Mouse (Mus musculus) adrenal gland, adult (tissue): ENCODE measurements around the gene Alkbh6.
A peak's percentile ranks its signal among the peaks of the same experiment; 100 is the strongest.

ENCODE experiments used
- DNase-seq, 2 experiments: peaks; one replicate each; pipeline ENCODE4 v3.0.0; 2022 to 2023; ENCODE audit warnings: low spot score in 1 of 2; ENCODE audit not compliant: inconsistent age in 2 of 2

Alkbh6 gene

GRCm38 (mm10) chr7:30294296-30294695, 14.2 kb upstream of the Alkbh6 start:
- no peak for DNase-seq

GRCm38 (mm10) chr7:30295103-30295502, 13.4 kb upstream of the Alkbh6 start:
- DNase-seq: peak; percentile 80 to 82

GRCm38 (mm10) chr7:30296816-30297215, 11.7 kb upstream of the Alkbh6 start:
- no peak for DNase-seq

GRCm38 (mm10) chr7:30297266-30297665, 11.3 kb upstream of the Alkbh6 start:
- DNase-seq: no peak

GRCm38 (mm10) chr7:30300914-30301313, 7.6 kb upstream of the Alkbh6 start:
- DNase-seq: peak in 1 of 2 experiments; percentile 60

- DNase-seq: no peak
Measured at GRCm38 (mm10) chr7:30306083-30306779, 2.3 kb upstream of the Alkbh6 start.

- no peak for DNase-seq
Measured at GRCm38 (mm10) chr7:30309395-30310129, 1.0 kb downstream of the Alkbh6 start.

GRCm38 (mm10) chr7:30310136-30310535, 1.6 kb downstream of the Alkbh6 start:
- no peak for DNase-seq

- DNase-seq: no peak
Measured at GRCm38 (mm10) chr7:30313666-30314320, 5.3 kb downstream of the Alkbh6 start.

- DNase-seq: peak in 1 of 2 experiments; percentile 54
Measured at GRCm38 (mm10) chr7:30314721-30315155, 6.2 kb downstream of the Alkbh6 start, which contains the start of gene Syne4. Syne4 (plus strand) TSS chr7:30314807.

- DNase-seq: peak; percentile 72 to 81
Measured at GRCm38 (mm10) chr7:30315559-30316529, 7.3 kb downstream of the Alkbh6 start.

GRCm38 (mm10) chr7:30318142-30318541, 9.6 kb downstream of the Alkbh6 start:
- DNase-seq: no peak

- DNase-seq: no peak
Measured at GRCm38 (mm10) chr7:30320946-30321345, 12.4 kb downstream of the Alkbh6 start.

GRCm38 (mm10) chr7:30321539-30322284, 13.2 kb downstream of the Alkbh6 start, which contains the start of gene E130208F15Rik:
E130208F15Rik (plus strand) TSS chr7:30321740.
- DNase-seq: peak; percentile 87 to 93

GRCm38 (mm10) chr7:30322285-30322667, 13.8 kb downstream of the Alkbh6 start:
- peak; percentile 98 to 99 for DNase-seq

GRCm38 (mm10) chr7:30322865-30323264, 14.3 kb downstream of the Alkbh6 start:
- DNase-seq: no peak

GRCm38 (mm10) chr7:30323795-30324194, 15.3 kb downstream of the Alkbh6 start, which contains the start of gene Sdhaf1:
Sdhaf1 (minus strand) TSS chr7:30323895.
- no peak for DNase-seq

- no peak for DNase-seq
Measured at GRCm38 (mm10) chr7:30324300-30324944, 15.9 kb downstream of the Alkbh6 start.

GRCm38 (mm10) chr7:30325364-30325763, 16.8 kb downstream of the Alkbh6 start:
- DNase-seq: peak in 1 of 2 experiments; percentile 73
